Mouse (Mus musculus) inflammation-experienced regulatory T-cells (primary cell): ENCODE results near the gene Defa17. TPM values are rescaled to one million over a fixed set of nuclear protein-coding genes. Genes with fewer than 3 reads are reported as not detected.

Source experiments
- polyA plus RNA-seq, 2 experiments: library from polyadenylated mRNA; unstranded; fragments of 100-300 nt; shearing (Covaris generic); gene quantifications; one replicate each; pipeline ENCODE4 v1.2.1; 2017

The Defa17 gene
- not detected for polyA plus RNA-seq

DNA sequence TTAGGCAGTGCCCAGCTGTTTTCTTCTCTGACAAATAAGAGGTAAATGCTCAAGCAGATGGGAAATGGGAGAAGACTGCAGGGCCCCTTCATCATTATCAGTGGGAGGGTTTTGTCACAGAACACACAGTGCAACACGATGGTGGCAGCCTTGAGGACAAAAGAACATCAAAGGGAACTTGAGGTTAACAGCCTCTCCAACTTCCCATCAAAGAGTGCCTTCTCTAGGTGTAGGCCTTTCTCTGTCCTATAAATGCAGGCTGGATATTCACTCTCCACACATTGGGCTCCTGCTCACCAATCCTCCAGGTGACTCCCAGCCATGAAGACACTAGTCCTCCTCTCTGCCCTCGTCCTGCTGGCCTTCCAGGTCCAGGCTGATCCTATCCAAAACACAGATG is at the start of gene Defa17:
Gene Defa17, plus strand, starts transcription at position 301 of the 400 bp plus-strand sequence.

DNA sequence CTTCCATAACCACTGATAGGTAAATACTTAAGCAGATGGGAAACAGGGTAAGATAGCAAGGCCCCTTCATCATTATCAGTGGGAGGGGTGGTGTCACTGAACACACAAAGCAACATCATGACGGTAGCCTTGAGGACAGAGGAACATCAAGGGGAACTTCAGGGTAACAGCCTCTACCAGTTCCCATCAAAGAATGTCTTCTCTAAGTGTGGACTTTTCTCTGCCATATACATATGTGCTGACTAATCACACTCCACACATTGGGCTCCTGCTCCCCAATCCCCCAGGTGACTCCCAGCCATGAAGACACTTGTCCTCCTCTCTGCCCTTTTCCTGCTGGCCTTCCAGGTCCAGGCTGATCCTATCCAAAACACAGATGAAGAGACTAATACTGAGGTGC is 37.7 kb upstream of the Defa17 start, which contains the start of gene Defa26:
Gene Defa26, plus strand, starts transcription at position 301 of the 400 bp plus-strand sequence.

DNA sequence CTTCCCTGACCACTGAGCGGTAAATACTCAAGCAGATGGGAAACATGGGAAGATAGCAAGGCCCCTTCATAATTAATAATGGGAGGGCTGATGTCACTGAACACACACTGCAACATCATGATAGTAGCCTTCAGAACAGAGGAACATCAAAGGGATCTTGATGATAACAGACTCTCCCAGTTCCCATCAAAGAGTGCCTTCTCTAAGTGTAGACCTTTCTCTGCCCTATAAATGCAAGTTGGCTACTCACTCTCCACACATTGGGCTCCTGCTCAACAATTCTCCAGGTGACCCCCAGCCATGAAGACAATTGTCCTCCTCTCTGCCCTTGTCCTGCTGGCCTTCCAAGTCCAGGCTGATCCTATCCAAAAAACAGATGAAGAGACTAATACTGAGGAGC is 9.9 kb downstream of the Defa17 start, which contains the start of gene Defa34:
Gene Defa34, plus strand, starts transcription at position 301 of the 400 bp plus-strand sequence.

DNA sequence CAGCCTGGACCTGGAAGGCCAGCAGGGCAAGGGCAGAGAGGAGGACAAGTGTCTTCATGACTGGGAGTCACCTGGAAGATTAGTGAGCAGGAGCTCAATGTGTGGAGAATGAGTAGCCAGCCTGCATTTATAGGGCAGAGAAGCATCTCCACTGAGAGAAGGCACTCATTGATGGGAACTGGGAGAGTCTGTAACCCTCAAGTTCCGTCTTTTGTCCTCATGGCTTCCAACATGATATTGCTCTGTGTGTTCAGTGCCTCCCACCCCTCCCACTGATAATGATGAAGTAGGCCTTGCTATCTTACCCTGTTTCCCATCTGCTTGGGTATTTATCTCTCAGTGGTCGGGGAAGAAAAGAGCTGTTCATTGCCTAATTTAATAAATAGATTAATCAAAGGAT is 48.0 kb downstream of the Defa17 start, which contains the start of gene AY761184:
Gene AY761184, minus strand, starts transcription at position 101 of the 400 bp plus-strand sequence.

Other genes with a start within 250 kb of the Defa17 start
- not detected for gene Defa36, start 228.4 kb upstream of the Defa17 start, polyA plus RNA-seq
- gene Gm7849, start 199.2 kb upstream of the Defa17 start, polyA plus RNA-seq, result not detected
- gene Defa20, start 146.5 kb upstream of the Defa17 start, polyA plus RNA-seq, result not detected
- not detected for gene Defa32, start 126.7 kb upstream of the Defa17 start, polyA plus RNA-seq
- gene Defa37, start 90.4 kb upstream of the Defa17 start, polyA plus RNA-seq, result not detected
- not detected for gene Defa28, start 72.8 kb upstream of the Defa17 start, polyA plus RNA-seq
- not detected for gene Gm7861, start 61.3 kb upstream of the Defa17 start, polyA plus RNA-seq
- gene Defa26, start 37.6 kb upstream of the Defa17 start, polyA plus RNA-seq, result not detected
- gene Defa34, start 10.0 kb downstream of the Defa17 start, polyA plus RNA-seq, result not detected
- gene AY761184, start 47.9 kb downstream of the Defa17 start, polyA plus RNA-seq, result not detected
- not detected for gene Defa24, start 78.7 kb downstream of the Defa17 start, polyA plus RNA-seq
- not detected for gene Defb50, start 167.8 kb downstream of the Defa17 start, polyA plus RNA-seq
- under 1 TPM in 1 of 2 experiments, not detected in 1; 0.59 TPM for gene Defb2, start 184.1 kb downstream of the Defa17 start, polyA plus RNA-seq
- not detected for gene Defb10, start 203.1 kb downstream of the Defa17 start, polyA plus RNA-seq
- not detected for gene Defb9, start 229.6 kb downstream of the Defa17 start, polyA plus RNA-seq